Mouse (Mus musculus): ENCODE results near the gene Anln.

DNA sequence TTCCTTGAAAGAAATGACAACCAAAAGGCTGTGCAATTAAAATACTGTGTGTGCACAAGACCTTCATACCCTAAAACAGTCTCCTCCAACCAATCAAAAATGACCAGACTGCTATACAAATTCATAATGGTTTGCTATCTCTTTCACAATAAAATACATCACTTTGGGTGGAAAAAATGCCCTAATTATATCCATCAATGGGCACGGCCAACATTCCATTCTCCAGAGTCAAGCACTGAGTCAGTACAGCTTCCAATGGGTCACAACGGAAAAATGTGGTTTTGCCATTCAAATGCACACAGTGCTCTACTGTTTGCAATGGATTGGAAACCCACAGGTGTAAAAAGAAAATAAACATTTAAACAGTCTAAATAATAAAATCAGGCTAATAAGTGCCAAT is 3.1 kb downstream of the Anln start:
- no peak for TF ChIP-seq CTCF (IDR thresholded peaks at IDR 0.05; ENCODE audit: insufficient read depth, low read length)
- TF ChIP-seq POLR2A (IDR thresholded peaks at IDR 0.05; ENCODE audit: borderline replicate concordance, extremely low read depth, low read depth, low read length): no peak

All from lung, adult 2 months (tissue).